Mouse (Mus musculus): ENCODE measurements around the gene Osr1.

- peak; percentile 34; the same call in 1 of the 2 replicates for TF ChIP-seq CTCF (IDR thresholded peaks at IDR 0.05; ENCODE audit: low read depth)
- TF ChIP-seq EP300 (optimal IDR thresholded peaks at IDR 0.05) = no peak
These were observed 14.6 kb downstream of the Osr1 start for GRCm38 (mm10) chr12:9584366-9585084.

Measured in stomach, postnatal 0 days (tissue).